Mouse (Mus musculus) embryonic facial prominence, embryonic 11.5 days (tissue): ENCODE data around the gene Armh3. TPM values are rescaled to one million over a fixed set of nuclear protein-coding genes. Genes with fewer than 3 reads are reported as not detected.

ENCODE experiments used
- ATAC-seq: fragments of 200-750 bp; cut with Nextera tagmentation; replicated peaks from 2 replicates; pipeline ENCODE4 v1.8.0; 2017; ENCODE audit warnings: low read depth; ENCODE audit not compliant: insufficient number of reproducible peaks, low FRiP score, low TSS enrichment
- DNase-seq: peaks from one replicate; pipeline ENCODE4 v3.0.0-alpha.2; 2015; ENCODE audit warnings: low spot score
- H3K27ac ChIP-seq: fragments of 300-500 bp; sonication (generic); replicated peaks from 2 replicates; pipeline ENCODE4 v1.5.1; 2014; ENCODE audit warnings: mild to moderate bottlenecking, low read depth, low read length, control low read depth
- H3K27me3 ChIP-seq: fragments of 300-500 bp; sonication (generic); 2 replicates; pipeline ENCODE4 v1.6.1; 2014; ENCODE audit warnings: mild to moderate bottlenecking, low read length, moderate library complexity, mixed read lengths; ENCODE audit not compliant: control insufficient read depth, insufficient read depth
- H3K36me3 ChIP-seq: fragments of 300-500 bp; sonication (generic); replicated peaks from 2 replicates; pipeline ENCODE4 v1.6.1; 2014; ENCODE audit warnings: low read depth, mild to moderate bottlenecking, low read length, moderate library complexity, mixed read lengths; ENCODE audit not compliant: control insufficient read depth, insufficient read depth
- H3K4me1 ChIP-seq: fragments of 300-500 bp; sonication (generic); 2 replicates; pipeline ENCODE4 v1.6.1; 2014; ENCODE audit warnings: low read length, mixed read lengths; ENCODE audit not compliant: control insufficient read depth, insufficient read depth
- H3K4me2 ChIP-seq: fragments of 300-500 bp; sonication (generic); 2 replicates; pipeline ENCODE4 v1.6.1; 2014; ENCODE audit warnings: low read depth, mild to moderate bottlenecking, control low read depth, low read length, moderate library complexity
- H3K4me3 ChIP-seq: fragments of 300-500 bp; sonication (generic); 2 replicates; pipeline ENCODE4 v1.5.1; 2014; ENCODE audit warnings: low read depth, low read length, control low read depth
- H3K9ac ChIP-seq: fragments of 300-500 bp; sonication (generic); replicated peaks from 2 replicates; pipeline ENCODE4 v1.6.1; 2014; ENCODE audit warnings: mild to moderate bottlenecking, control low read depth, low read length
- H3K9me3 ChIP-seq: fragments of 300-500 bp; sonication (generic); replicated peaks from 2 replicates; pipeline ENCODE4 v1.6.1; 2016; ENCODE audit warnings: mild to moderate bottlenecking, low read length, inconsistent platforms, mixed read lengths; ENCODE audit not compliant: control insufficient read depth
- WGBS: fragments of 180-500 bp; shearing (Covaris S2); extraction: QIAGEN DNeasy Blood & Tissue Kit; methylation state at CpG from one replicate; pipeline ENCODE4 v1.1.7; 2014; 5-methylcytosine and 5-hydroxymethylcytosine counted together
- polyA plus RNA-seq: library from polyadenylated mRNA; unstranded; fragments of >200 nt; fragmentation: Nextera tagmentation; extraction: Ambion mirVana; gene quantifications from 2 replicates; pipeline ENCODE4 v1.2.1, GENCODE M21; 2014

The Armh3 gene
- polyA plus RNA-seq, 1 experiment from 2014 or later: 13.9 TPM

DNA sequence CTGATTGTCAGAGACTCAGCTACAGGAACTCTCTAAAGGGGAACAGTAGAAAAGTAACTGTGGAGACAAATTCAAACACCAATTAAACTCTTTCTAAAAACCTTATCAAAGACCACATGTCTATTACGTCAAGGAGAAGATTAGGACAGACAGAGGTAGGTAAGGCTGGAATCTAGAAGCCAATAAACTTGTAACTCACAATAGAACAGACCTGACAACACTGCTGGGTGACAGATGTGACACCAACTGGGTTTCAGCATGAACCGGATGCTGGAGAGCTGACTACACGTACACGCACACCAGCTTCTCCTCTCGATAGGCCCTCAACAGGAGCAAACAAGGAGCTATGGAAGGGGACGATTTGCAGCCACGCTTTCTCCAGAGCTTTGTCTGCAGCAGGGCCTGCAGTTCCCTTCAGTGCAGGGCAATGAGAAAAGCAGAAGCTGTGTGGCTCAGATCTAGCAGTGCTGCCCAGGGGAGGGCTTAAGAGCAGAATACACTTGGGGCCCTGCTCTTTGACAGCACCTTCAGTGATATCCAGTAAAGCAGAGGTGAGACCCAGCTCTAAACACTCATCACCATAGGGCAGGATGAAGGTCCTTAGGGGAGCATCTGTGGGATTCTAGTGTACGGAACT, 142.9 kb downstream of the Armh3 start:
- ATAC-seq: no peak
- no peaks in the 10 kb centered on the region for H3K4me1 ChIP-seq
- WGBS: 82% methylated on average over 8 of the region's 8 CpGs
- no peak overlapping the region for H3K4me3 ChIP-seq
- H3K4me2 ChIP-seq: no peak overlapping the region
- DNase-seq: no peak
- H3K36me3 ChIP-seq: no peaks in the 10 kb centered on the region
- H3K27ac ChIP-seq: no peak overlapping the region
- no peaks in the 10 kb centered on the region for H3K9me3 ChIP-seq
- no peaks in the 10 kb centered on the region for H3K27me3 ChIP-seq
- no peak overlapping the region for H3K9ac ChIP-seq

DNA sequence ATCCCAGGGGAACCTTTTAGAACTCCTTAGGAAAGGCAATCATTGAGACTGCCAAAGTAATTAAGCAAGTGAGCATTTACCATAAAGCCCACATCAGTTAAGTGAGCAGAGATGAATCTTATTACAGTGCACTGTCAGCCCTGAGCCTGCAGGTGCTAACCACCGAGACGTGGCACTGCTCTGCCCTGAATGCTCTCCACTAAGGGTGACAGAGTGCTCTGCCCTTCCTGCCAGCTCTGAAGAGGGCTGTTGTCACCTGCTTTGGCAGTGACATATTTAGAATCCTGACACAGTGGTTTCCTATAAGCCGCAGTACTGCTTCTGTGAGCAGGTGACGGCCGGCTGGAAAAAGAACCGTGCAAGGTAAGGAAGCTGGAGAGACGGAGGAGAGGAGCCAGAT, 143.8 kb downstream of the Armh3 start:
- no peak for DNase-seq
- Histone ChIP-seq H3K4me3 (no peak overlapping the region), H3K4me1 (no peaks in the 10 kb centered on the region), H3K9me3 (no peaks in the 10 kb centered on the region), H3K4me2 (no peak overlapping the region), H3K27me3 (no peaks in the 10 kb centered on the region), H3K36me3 (no peaks in the 10 kb centered on the region), H3K27ac (no peak overlapping the region), H3K9ac (no peak overlapping the region)
- WGBS: 82% methylated on average over 7 of the region's 7 CpGs
- no peak for ATAC-seq

DNA sequence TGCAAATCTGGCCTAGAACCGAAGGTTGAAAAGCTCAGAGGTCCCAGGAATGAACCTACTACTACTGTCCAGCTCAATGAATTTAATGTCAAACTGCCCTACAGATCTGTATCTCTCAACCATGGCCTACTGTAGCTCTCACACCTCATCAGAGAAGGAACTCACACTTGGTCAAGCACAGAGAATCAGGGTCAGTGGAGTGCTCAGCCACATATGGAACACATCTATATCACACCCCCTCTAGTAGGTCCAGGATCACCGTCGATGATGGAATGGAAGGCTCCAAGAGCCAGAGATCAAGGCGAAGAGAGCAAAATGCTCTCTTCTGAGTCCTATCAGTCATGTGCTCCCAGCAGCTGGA, 150.6 kb downstream of the Armh3 start:
- H3K27me3 ChIP-seq: no peaks in the 10 kb centered on the region
- 0 out of 2 replicates have a peak overlapping the region, but pooled peaks have one; percentile 25 for H3K27ac ChIP-seq
- DNase-seq: no peak
- H3K9ac ChIP-seq: no peak overlapping the region
- no peaks in the 10 kb centered on the region for H3K9me3 ChIP-seq
- H3K36me3 ChIP-seq: no peaks in the 10 kb centered on the region
- peak; percentile 29; the same call in 1 of the 2 replicates for ATAC-seq
- WGBS: 69% methylated on average over 4 of the region's 4 CpGs
- H3K4me2 ChIP-seq: no peak overlapping the region
- no peaks in the 10 kb centered on the region; the same call in 1 of the 2 replicates for H3K4me1 ChIP-seq
- no peak overlapping the region for H3K4me3 ChIP-seq

DNA sequence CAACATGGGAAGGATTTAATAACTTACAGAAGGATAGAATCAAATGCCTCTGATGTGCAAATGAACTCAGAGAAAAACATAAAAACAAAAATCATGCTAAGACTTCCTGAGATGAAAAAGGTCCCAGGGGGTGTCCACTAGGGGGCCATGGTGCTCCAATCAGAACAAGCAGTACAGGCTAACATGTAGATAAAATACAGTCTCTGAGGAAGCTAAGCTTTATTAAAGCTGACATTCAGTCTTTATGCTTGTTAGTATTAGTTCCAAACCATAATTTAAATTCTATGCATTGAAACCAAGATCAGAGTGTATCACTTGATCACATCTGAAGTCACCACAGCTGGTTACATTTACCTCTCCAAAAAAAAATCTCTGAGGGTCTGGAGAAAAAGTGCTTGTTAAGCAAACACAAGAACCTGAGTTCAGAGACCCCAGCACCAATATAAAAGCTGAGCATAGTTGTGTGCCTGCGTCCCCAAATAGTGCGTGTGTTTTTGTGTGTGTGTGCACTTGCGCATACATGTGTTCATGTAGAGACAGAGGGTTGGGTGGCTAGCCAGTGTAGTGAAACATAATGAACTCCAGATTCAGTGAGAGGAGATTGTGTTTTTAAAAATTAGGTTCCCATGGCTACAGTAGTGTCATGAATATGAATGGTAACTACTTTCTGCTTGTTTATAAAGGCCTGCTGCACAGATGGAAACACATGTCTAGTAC, 151.1 kb downstream of the Armh3 start:
- Histone ChIP-seq H3K4me1 (no peaks in the 10 kb centered on the region; the same call in 1 of the 2 replicates), H3K9ac (no peak overlapping the region), H3K27me3 (no peaks in the 10 kb centered on the region), H3K4me3 (no peak overlapping the region), H3K9me3 (no peaks in the 10 kb centered on the region), H3K36me3 (no peaks in the 10 kb centered on the region), H3K27ac (no peak overlapping the region), H3K4me2 (no peak overlapping the region)
- peak; percentile 79 for DNase-seq
- 69% methylated on average over 3 of the region's 3 CpGs for WGBS
- ATAC-seq: peak; percentile 65; the same call in 1 of the 2 replicates

- no peak overlapping the region for H3K9ac ChIP-seq
- no peak for DNase-seq
- H3K4me1 ChIP-seq: no peaks in the 10 kb centered on the region; the same call in 1 of the 2 replicates
- no peaks in the 10 kb centered on the region for H3K9me3 ChIP-seq
- H3K4me3 ChIP-seq: no peak overlapping the region
- H3K36me3 ChIP-seq: no peaks in the 10 kb centered on the region
- WGBS: 65% methylated on average over 3 of the region's 3 CpGs
- no peak overlapping the region for H3K4me2 ChIP-seq
- no peak for ATAC-seq
- no peak overlapping the region for H3K27ac ChIP-seq
- no peaks in the 10 kb centered on the region for H3K27me3 ChIP-seq
Observed at GRCm38 (mm10) chr19:45844209-45844608, 154.1 kb downstream of the Armh3 start.

DNA sequence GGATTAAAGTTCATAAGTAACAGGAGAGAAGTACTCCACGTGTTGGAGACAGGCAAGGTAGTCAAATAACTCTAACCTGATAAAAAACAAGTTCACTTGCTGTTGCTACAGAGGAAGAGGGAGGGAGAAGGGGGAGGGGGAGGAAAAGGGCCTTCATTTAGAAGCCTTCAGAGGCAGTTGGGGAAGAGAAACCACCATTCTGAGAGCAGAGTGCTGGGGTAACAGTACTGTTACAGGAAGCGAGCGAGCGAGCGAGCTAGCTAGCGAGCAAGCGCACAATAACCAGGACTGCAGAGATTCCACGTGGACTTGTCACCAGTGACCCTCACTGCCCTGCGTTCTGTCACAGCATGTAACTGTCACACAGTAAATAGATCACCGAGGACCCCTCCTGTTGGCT, 154.9 kb downstream of the Armh3 start:
- Histone ChIP-seq H3K4me3 (no peak overlapping the region), H3K9me3 (no peaks in the 10 kb centered on the region), H3K27ac (no peak overlapping the region), H3K4me2 (no peak overlapping the region), H3K9ac (no peak overlapping the region), H3K4me1 (no peaks in the 10 kb centered on the region; the same call in 1 of the 2 replicates), H3K27me3 (no peaks in the 10 kb centered on the region), H3K36me3 (no peaks in the 10 kb centered on the region)
- WGBS: 44% methylated on average over 10 of the region's 10 CpGs
- peak; percentile 30 for DNase-seq
- no peak for ATAC-seq

GRCm38 (mm10) chr19:45837050-45837994, 161.0 kb downstream of the Armh3 start:
- H3K4me2 ChIP-seq: no peak overlapping the region
- no peak for ATAC-seq
- H3K9me3 ChIP-seq: no peaks in the 10 kb centered on the region
- no peak overlapping the region for H3K27ac ChIP-seq
- 89% methylated on average over 12 of the region's 12 CpGs for WGBS
- no peak overlapping the region for H3K4me3 ChIP-seq
- no peaks in the 10 kb centered on the region for H3K4me1 ChIP-seq
- no peaks in the 10 kb centered on the region for H3K36me3 ChIP-seq
- no peak overlapping the region for H3K9ac ChIP-seq
- no peak for DNase-seq
- no peaks in the 10 kb centered on the region for H3K27me3 ChIP-seq
